Mouse (Mus musculus): ENCODE results near the gene Cfap54.

GRCm38 (mm10) chr10:93041850-93042249, 39.6 kb downstream of the Cfap54 start:
- no peak for TF ChIP-seq POLR2A (IDR thresholded peaks at IDR 0.05; ENCODE audit: low read depth, low read length)
- no peak for TF ChIP-seq CTCF (IDR thresholded peaks at IDR 0.05; ENCODE audit: borderline replicate concordance, insufficient read depth, low read length)
